Mouse (Mus musculus): Measurements from ENCODE around the gene Eif2s1.
"Not testable (repeated sequence)": the region's sequence is repeated elsewhere in the genome, so short reads cannot be mapped to it uniquely, and the experiment has no call there.

Eif2s1 gene

DNA sequence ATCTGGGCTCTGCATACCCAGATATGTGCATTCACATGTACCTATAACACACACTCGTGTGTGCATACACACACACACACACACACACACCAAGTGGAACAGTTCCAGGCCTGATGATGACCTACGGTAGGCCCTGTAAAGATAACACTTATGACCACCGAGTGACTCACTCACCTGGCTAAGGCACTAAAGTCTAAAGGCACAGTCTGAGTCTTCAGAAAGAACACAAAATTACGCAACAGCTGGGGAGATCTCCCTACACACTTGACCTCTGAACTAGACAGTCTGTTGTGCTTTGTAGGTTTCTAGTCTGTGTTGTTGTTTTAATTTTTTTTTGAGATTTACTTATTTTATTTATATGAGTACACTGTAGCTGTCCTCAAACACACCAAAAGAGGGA is 52.8 kb downstream of the Eif2s1 start:
- DNase-seq (ENCODE audit: low read depth, low spot score): no peak

DNA sequence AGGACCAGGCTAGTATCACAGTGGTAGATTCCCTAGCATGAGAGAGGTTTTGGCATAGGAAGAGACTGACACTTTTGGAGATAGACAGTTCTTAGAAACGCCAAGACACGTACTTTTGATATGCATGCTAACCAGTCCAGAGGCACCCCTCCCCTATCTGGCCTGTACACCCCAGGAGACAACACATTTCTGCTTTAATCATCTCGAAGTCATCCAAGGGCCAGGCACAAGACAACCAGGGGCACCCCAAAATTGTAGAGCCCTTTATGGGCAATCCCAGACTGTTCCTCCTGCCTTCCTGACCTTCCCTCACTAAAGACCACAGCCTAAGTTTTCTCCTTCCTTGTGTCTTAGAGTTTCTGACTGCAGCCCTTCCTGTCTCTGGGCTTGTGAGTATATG is 53.9 kb downstream of the Eif2s1 start:
- no peak for DNase-seq (ENCODE audit: low read depth, low spot score)

DNA sequence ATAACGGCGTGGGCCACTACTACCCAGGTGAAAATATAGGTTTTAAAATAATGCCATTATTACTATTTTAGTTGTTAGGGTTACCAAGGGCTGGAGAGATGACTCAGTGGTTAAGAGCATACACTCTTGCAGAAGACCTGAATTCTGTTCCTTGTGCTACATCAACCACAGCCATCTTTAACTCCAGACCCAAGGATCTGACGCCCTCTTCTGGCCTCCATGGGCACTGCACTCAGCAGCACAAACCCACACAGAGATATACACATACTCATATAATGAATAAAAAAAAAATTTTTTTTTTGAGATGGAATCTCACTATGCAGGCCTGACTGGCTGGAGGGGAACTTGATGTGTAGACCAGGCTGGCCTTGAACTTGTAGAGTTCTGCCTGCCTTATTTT is 54.7 kb downstream of the Eif2s1 start:
- peak; percentile 65 for DNase-seq (ENCODE audit: low read depth, low spot score)

DNA sequence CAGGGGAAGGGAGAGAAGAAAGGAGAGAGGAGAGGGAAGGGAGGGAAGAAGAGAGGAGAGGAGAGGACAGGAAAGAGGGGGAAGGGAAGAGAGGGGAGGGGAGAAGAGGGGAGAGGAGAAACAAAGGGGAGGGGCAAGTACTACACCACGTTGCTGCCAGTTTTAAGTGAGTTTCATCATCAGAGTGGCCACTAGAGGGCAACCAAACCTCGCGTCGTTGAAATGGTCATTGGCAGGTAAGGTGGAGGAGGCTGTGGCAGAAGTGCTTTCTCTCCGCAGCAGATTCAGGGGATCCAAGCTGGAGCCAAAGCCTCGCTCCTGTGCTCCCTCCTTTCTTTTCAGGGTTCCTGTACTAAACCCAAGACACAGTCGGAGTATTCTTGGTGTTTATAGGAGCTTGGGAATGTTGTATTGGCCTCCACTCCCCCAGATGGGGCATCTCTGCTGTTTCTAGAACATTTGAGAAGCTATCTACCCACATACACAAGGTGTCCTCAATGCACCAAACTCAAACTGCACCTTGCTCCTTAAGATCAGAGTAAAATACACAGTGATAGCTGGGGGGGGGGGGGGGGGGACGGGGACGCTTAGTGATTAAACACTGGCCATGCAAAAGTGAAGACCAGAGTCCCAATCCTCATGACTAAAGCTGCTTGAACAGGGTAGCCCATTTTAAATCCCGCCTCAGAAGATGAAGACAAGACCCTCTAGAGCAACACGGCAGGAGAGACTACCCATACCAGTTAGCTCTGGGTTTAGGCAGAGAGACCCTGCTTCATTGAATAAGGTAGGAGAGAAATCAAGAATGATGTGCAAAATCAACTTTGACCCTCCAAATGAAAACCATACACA is 56.8 kb downstream of the Eif2s1 start:
- DNase-seq (ENCODE audit: low read depth, low spot score): peak; percentile 93

DNA sequence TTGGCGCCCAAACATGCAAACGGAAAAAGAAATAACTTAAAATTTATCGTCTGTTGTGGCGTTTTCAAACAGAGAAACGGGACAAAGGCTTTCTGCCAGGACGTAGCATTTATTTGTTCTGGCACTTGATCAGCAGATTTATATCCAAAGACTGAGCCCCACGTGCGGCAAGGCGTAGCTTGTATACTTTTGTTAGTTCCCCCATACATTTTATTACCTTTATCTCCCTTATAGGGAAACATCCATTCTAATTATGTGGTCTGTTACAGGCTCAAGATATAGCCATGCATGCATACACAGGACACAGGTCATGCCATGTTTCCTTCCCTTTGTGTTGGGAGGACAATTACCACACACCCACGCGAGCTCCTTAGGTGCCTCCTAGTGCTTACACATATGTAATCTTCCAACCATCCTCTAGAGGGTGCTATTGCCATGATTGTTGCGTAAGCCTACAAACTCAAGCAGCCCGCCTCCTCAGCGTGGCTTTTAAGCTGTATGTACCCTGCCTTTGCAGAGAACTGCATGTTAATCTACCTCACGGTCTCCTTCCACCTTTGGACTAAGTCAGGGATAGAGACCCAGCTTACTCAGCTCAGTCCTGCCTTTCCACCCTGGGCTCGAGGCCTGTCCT is 57.6 kb downstream of the Eif2s1 start:
- peak; percentile 91 for DNase-seq (ENCODE audit: low read depth, low spot score)

DNA sequence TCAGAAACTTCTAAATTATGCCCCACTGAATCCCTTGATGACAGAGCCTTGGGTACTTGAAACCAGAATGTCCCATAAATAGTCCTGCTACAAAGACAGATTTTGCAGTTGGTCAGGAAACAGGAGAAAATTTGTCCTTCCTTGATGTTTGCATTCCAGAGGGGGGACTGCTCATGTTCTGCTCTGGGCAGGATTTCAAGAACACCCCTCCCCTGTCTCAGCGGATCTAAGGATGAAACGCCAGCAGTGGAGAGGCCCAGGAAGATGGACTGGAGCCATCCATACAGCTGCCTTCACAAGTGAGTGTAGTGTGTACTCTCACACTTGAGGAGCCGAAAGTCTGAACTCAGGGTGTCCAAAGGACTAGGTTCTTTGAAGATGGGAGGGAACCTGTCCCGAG is 59.8 kb downstream of the Eif2s1 start:
- DNase-seq (ENCODE audit: low read depth, low spot score): no peak

DNA sequence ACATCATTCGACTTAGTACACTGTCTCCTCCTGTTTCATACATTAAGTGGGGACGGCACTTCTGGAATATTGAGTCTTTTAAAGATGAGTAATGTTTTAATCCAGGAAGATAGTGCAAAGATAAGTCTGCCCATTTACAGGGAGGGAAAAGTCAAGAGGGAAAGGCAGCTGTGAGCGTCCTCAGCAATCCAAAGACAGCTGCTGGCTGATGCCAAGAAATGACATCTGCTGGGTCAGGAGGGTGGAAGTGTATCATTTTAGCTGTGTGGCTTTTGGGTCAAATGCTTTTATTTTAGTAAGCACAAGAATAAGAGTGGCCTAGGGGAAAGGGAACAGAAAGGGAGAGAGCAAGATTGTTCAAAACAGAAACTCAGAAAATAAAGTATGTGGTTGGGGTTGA is 60.4 kb downstream of the Eif2s1 start:
- no peak for DNase-seq (ENCODE audit: low read depth, low spot score)

DNA sequence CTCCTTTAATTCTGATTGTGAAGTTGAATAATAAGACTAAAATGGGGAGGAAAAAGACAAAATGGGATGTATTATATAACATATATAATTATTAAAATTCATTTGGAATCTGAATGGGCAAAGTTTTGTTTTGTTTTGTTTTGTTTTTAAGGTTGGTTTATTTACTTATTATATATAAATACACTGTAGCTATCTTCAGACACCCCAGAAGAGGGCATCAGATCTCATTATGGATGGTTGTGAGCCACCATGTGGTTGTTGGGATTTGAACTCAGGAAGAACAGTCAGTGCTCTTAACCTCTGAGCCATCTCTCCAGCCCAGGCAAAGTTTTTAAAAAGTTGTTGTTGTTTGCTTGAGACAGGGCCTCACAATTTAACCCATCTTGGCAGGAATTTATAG is 61.4 kb downstream of the Eif2s1 start:
- DNase-seq (ENCODE audit: low read depth, low spot score): not testable (repeated sequence)

DNA sequence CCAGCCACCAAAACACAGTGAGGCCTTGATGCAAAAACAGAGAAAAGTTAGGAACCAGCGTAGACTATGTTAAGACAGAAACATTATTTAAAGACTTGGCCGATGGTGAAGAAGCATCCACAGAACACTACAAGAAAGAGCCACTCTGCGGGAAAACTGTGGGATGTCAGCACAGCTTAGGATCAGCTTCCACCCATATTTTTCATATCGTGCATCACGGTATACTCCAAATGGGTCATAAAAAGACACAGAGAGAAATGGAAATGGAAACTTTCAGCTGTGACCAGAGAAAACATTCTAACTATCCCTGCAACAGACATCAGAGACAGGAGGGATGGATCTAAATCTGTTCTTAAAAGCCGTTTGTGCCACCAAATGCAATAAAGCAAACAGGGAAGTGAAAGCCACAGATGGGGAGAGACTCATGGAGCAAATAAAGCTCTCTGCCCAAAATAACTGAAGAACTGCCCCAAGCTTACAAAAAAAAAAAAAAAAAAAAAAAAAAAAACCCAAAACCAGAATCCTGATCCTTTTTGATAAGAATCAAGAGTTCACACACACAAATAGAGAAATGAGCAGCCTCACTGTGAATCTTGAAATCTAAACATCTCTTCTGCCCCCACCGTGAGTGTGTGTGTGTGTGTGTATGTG is 62.0 kb downstream of the Eif2s1 start:
- no peak for DNase-seq (ENCODE audit: low read depth, low spot score)

DNA sequence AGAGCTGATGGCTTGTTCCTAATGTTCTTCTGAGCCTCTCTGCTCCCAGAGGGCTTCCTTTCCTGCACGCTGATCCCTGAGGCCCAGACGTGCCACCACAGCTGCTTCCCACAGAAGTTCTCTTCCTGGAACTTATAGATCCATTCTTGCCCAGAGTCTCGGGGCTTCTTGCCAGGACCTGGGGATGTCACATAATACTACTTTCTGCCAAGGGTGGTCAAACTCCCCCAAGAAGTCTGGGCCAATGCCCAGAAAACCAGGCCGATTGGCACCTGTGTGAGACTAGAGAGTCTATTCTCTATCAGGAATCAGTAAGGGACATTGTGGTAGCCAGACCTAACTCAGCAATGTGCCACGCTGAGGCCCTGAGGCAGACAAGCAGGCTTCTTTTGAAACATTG is 65.7 kb downstream of the Eif2s1 start:
- no peak for DNase-seq (ENCODE audit: low read depth, low spot score)

DNA sequence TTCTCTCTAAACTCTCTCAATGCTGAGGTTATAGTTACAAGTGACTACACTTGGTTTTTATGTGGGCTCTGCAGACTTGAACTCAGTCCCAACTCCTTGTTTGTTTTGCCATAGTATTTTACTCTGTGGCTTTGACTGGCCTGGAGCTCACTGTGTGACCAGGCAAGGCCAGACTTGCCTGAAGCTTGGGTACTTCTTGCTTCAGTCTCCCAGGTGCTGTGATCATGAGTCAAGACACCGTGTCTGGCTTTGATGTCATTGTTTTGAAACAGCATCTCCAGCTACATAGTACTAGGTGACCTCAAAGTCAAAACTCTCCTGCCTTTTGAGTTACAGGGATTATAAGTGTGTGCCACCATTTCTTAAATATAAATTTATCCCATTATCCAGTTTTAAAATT is 68.3 kb downstream of the Eif2s1 start:
- no peak for DNase-seq (ENCODE audit: low read depth, low spot score)

DNA sequence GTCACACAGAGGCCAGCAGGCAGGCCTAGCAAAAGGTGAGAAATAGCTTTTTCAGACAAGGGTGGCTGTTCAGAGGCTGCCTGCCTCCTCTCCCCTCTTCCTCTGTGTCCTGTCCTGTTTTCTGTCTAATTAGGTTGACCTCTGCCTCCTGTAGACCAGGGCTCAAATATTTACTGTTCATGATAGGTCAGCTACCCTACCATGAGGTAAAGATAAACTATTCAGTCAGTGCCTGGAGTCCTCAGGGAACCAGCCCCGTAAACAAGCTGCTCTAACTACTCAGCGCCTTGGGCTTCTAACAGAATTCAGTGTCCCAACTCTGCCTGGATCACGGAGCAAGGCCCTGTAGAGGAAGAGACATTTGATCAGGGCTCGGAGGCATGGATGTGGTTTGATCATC is 74.9 kb downstream of the Eif2s1 start:
- DNase-seq (ENCODE audit: low read depth, low spot score): no peak
